16 mouse cellular contexts compared by ENCODE assay signal in genomic region chr17:51546999-51547398, GRCm38 (mm10).
DNase-seq lines count a peak whose midpoint lies in the region; ATAC-seq lines count a peak whose summit lies in the region.
"Had no signal": no experiment of that assay in that cellular context is flagged by ENCODE, and none has a peak within 500 bp of the region (broad histone marks: within the 10 kb centered on the region; RNA-seq: fewer than 3 reads in every experiment).

No protein-coding gene starts in this region.

- 56% methylated on average over 3 of the region's 3 CpGs for WGBS in midbrain, embryonic 16.5 days

- no peaks in the 10 kb centered on the region for H3K9me3 ChIP-seq in midbrain, embryonic 16.5 days (replicated peaks; ENCODE audit: control insufficient read depth, low read length, poor library complexity, severe bottlenecking)
- H3K9me3 ChIP-seq: embryonic facial prominence, embryonic 12.5 days; midbrain, embryonic 12.5 days; neural tube, embryonic 12.5 days had no signal

- no peak for DNase-seq in frontal cortex, postnatal 10 days (ENCODE audit: low spot score in 2 of 2)
- DNase-seq in cerebellum, adult 8-10 months, result peak; percentile 2
- DNase-seq in gastrocnemius, adult 18-20 months (ENCODE audit: low spot score), result peak; percentile 79
- peak; percentile 58 for DNase-seq in hindlimb bud, embryonic 11.5 days (ENCODE audit: extremely low spot score, low read depth, low spot score)
- DNase-seq in left cerebral cortex, adult 18-20 months (ENCODE audit: low spot score in 2 of 2), result no peak
- DNase-seq in kidney, adult 11 months, result no peak
- DNase-seq: forebrain, postnatal 0 days; lung, postnatal 10 days; thymus, postnatal 25 days had no signal

- H3K4me2 ChIP-seq in midbrain, embryonic 16.5 days (ENCODE audit: low read length), result no peak overlapping the region
- H3K4me2 ChIP-seq: embryonic facial prominence, embryonic 12.5 days; midbrain, embryonic 12.5 days; neural tube, embryonic 12.5 days had no signal

- ATAC-seq in frontal cortex, adult (ENCODE audit: low TSS enrichment), result peak; percentile 27; the same call in 1 of the 2 replicates
- ATAC-seq in midbrain, embryonic 16.5 days, result no peak
- ATAC-seq: forebrain, postnatal 0 days; intestine, postnatal 0 days had no signal

- no peaks in the 10 kb centered on the region for H3K36me3 ChIP-seq in midbrain, embryonic 16.5 days (ENCODE audit: control insufficient read depth, insufficient read depth, low read length)
- H3K36me3 ChIP-seq: embryonic facial prominence, embryonic 12.5 days; midbrain, embryonic 12.5 days; neural tube, embryonic 12.5 days had no signal

- no peaks in the 10 kb centered on the region for H3K4me1 ChIP-seq in midbrain, embryonic 16.5 days (ENCODE audit: control insufficient read depth, insufficient read depth, low read length)
- H3K4me1 ChIP-seq: embryonic facial prominence, embryonic 12.5 days; midbrain, embryonic 12.5 days; neural tube, embryonic 12.5 days had no signal

- no peak overlapping the region for H3K4me3 ChIP-seq in midbrain, embryonic 16.5 days (ENCODE audit: low read depth, low read length)
- H3K4me3 ChIP-seq: embryonic facial prominence, embryonic 12.5 days; layer of hippocampus, adult 2 months; midbrain, embryonic 12.5 days; neural tube, embryonic 12.5 days had no signal

- no peaks in the 10 kb centered on the region for H3K27me3 ChIP-seq in midbrain, embryonic 16.5 days (ENCODE audit: control insufficient read depth, insufficient read depth, low read depth, low read length)
- H3K27me3 ChIP-seq: embryonic facial prominence, embryonic 12.5 days; midbrain, embryonic 12.5 days; neural tube, embryonic 12.5 days had no signal

- H3K27ac ChIP-seq in midbrain, embryonic 16.5 days (ENCODE audit: low read length), result no peak overlapping the region
- H3K27ac ChIP-seq: embryonic facial prominence, embryonic 12.5 days; layer of hippocampus, adult 2 months; midbrain, embryonic 12.5 days; neural tube, embryonic 12.5 days had no signal

- H3K9ac ChIP-seq in midbrain, embryonic 16.5 days (ENCODE audit: low read depth, low read length), result no peak overlapping the region
- H3K9ac ChIP-seq: embryonic facial prominence, embryonic 12.5 days; forebrain, postnatal 0 days; midbrain, embryonic 12.5 days; neural tube, embryonic 12.5 days had no signal

Comparison
In these comparisons a context has a peak if more than half of its experiments do, and no peak if none do; other contexts are left out.
1. DNase-seq: peak in cerebellum, adult 8-10 months (single experiment), gastrocnemius, adult 18-20 months (single experiment) and hindlimb bud, embryonic 11.5 days (single experiment); none in frontal cortex, postnatal 10 days (0 of 2), left cerebral cortex, adult 18-20 months (0 of 2) and kidney, adult 11 months (single experiment).